Mouse (Mus musculus) myocyte (in vitro differentiated cells): ENCODE measurements around the gene Nfasc.

Source experiments
- E2F4 ChIP-seq: IDR thresholded peaks from one replicate; pipeline ENCODE4 v1.6.1; 2011; ENCODE audit warnings: mild to moderate bottlenecking, control low read depth, moderate library complexity; ENCODE audit not compliant: insufficient read depth
- MYOG ChIP-seq, 3 experiments: IDR thresholded peaks; one replicate each; pipeline ENCODE4 v1.6.1; 2011; ENCODE audit warnings: control low read depth in 2 of 3, low read depth in 2 of 3, mild to moderate bottlenecking in 2 of 3; ENCODE audit not compliant: insufficient read length in 2 of 3, control insufficient read depth in 1 of 3, insufficient read depth in 1 of 3
- POLR2A ChIP-seq: IDR thresholded peaks from one replicate; pipeline ENCODE4 v1.6.1; 2011; ENCODE audit warnings: low read depth, mild to moderate bottlenecking, control low read depth, moderate library complexity; ENCODE audit not compliant: insufficient read length
- TCF12 ChIP-seq: IDR thresholded peaks from one replicate; pipeline ENCODE4 v1.6.1; 2011; ENCODE audit warnings: mild to moderate bottlenecking, control low read depth; ENCODE audit not compliant: poor library complexity, insufficient read depth, severe bottlenecking
- USF1 ChIP-seq: IDR thresholded peaks from one replicate; pipeline ENCODE4 v1.6.1; 2011; ENCODE audit warnings: low read depth, mild to moderate bottlenecking, control low read depth, moderate library complexity

GRCm38 (mm10) chr1:132629611-132630370, 111.8 kb downstream of the Nfasc start:
- TF ChIP-seq POLR2A (no peak), USF1 (no peak), E2F4 (no peak), MYOG (IDR thresholded peaks at IDR 0.05; ENCODE audit: control insufficient read depth in 1 of 3, insufficient read depth in 1 of 3, insufficient read length in 2 of 3, low read depth in 2 of 3) (no peak), TCF12 (no peak)
